Mouse (Mus musculus): ENCODE results near the gene Thumpd1. TPM values are rescaled to one million over a fixed set of nuclear protein-coding genes. Genes with fewer than 3 reads are reported as not detected.

Thumpd1 gene
- total RNA-seq, 2 experiments from 2014 or later: 44.1 to 46.0 TPM

DNA sequence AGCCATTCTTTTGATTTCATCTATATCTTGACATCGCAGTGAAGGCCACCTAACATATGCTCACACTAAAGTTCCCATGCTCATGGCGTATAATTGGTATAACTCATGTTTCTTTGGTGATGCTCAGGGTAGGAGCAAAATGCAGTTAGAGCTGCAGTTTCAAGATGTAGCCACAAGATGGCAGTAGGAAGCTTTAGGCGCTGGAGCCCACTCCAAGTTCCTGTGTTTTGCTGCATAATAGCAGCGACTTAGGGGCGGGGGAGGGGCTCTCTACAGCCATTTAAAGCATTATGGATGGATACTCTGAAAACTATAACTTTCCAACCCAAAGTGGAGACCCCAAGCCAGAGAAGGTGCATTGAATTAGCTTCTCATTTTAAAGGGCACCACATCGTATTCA lies 47.1 kb downstream of the Thumpd1 start:
- DNase-seq (ENCODE audit: low spot score in 2 of 2): peak; percentile 33 to 64

DNA sequence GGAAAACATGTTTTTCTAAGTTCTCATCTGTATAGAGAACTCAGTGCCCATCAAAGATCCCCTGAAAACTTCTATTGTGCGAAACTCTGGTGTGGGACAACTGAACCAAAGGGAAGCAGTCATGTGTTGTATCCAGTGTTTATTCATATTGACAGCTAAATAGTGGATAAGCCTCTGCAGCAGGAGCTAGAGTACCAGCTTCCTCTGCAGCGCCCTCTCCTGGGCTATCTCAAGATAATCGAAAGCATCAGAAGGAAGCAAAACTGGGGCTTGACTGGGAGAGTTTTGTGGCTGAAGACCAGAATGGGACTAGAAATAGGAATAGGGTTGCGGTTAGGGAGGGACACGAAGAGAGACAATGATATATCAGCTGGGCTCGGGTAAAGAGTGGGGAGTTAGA lies 49.7 kb downstream of the Thumpd1 start:
- peak; percentile 14 to 29 for DNase-seq (ENCODE audit: low spot score in 2 of 2)

GRCm38 (mm10) chr7:119670395-119670794 lies 50.2 kb downstream of the Thumpd1 start:
- DNase-seq (ENCODE audit: low spot score in 2 of 2): no peak

DNA sequence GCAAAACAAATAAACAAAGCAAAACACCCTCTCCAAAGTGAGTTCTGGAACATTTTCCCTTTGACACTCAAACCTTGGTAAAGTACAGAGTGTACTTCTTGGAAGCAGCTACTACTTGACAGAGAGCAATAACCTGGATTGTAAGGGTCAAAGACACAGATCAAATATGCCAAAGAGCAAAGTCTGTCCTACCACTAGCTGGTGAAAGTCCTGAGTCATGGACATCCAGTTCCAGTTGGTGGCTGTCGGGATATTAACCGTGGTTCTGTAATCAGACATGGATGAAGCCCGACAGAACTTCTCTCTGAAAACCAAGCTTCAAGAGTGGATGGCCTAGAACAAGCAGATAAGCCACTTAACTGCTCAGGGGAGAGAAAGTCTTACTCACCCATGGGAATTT lies 52.7 kb downstream of the Thumpd1 start:
- DNase-seq (ENCODE audit: low spot score in 2 of 2): no peak

Other genes starting within 250 kb of the Thumpd1 start
- not detected for gene Umod, start 241.5 kb downstream of the Thumpd1 start, total RNA-seq (2021)
- under 1 TPM; 0.22 to 0.34 TPM for gene Acsm5, start 201.3 kb downstream of the Thumpd1 start, total RNA-seq (2021)
- gene Pdilt, start 197.3 kb downstream of the Thumpd1 start, total RNA-seq (2021): not detected
- gene Acsm2, start 166.5 kb downstream of the Thumpd1 start, total RNA-seq (2021): not detected
- not detected for gene Acsm1, start 113.8 kb downstream of the Thumpd1 start, total RNA-seq (2021)
- not detected for gene Acsm4, start 30.8 kb downstream of the Thumpd1 start, total RNA-seq (2021)
- gene Acsm3, start 40.1 kb upstream of the Thumpd1 start, total RNA-seq (2021): not detected
- gene Rexo5, start 73.2 kb upstream of the Thumpd1 start, total RNA-seq (2021): 1 to 10 TPM; 3.6 to 4.6 TPM
- 1 to 10 TPM; 7.1 to 9.6 TPM for gene Eri2, start 73.3 kb upstream of the Thumpd1 start, total RNA-seq (2021)
- 1 to 10 TPM; 7.3 to 8.9 TPM for gene Lyrm1, start 175.1 kb upstream of the Thumpd1 start, total RNA-seq (2021)
- 10 to 100 TPM; 23.3 to 24.0 TPM for gene Dcun1d3, start 175.5 kb upstream of the Thumpd1 start, total RNA-seq (2021)